Mouse (Mus musculus): Measurements from ENCODE around the gene Ly6g5c. TPM values are rescaled to one million over a fixed set of nuclear protein-coding genes. Genes with fewer than 3 reads are reported as not detected.

The Ly6g5c gene
- total and polyA plus RNA-seq, 3 experiments: not detected

- in situ Hi-C loops (cut with MboI; ENCODE audit: low pct_ligation_motif_present, low pct_unique_long_range_greater_than_20kb, low sequenced_read_pairs): no loop called here
- Histone ChIP-seq H3K27ac (ENCODE audit: insufficient read depth, low read depth) (no peak within 1 kb of the TSS), H3K9ac (ENCODE audit: insufficient read depth, low read depth) (no peak within 1 kb of the TSS), H3K27me3 (replicated peaks) (no peaks in the 10 kb centered on the region), H3K4me3 (replicated peaks in 1 of 3; ENCODE audit: low read depth in 2 of 3, low read length in 2 of 3, poor library complexity in 1 of 3) (no peak within 1 kb of the TSS), H3K79me2 (replicated peaks; ENCODE audit: control insufficient read depth, extremely low read depth, insufficient read depth, poor library complexity, severe bottlenecking) (no peaks in the 10 kb centered on the region), H3K9me3 (replicated peaks; ENCODE audit: low read length) (no peaks in the 10 kb centered on the region), H3K4me1 (ENCODE audit: control insufficient read depth in 1 of 2, insufficient read depth in 2 of 2) (peaks cover 14 to 22% of the 10 kb centered on the region in 2 experiments), H3K36me3 (replicated peaks in 1 of 2; ENCODE audit: control insufficient read depth in 1 of 2, insufficient read depth in 1 of 2, low read length in 1 of 2) (no peaks in the 10 kb centered on the region), H3K4me2 (ENCODE audit: insufficient read depth, low read depth, poor library complexity, severe bottlenecking) (no peak within 1 kb of the TSS)
- dilution Hi-C loops (cut with MboI; ENCODE audit: extremely low pct_ligation_motif_present, extremely low pct_unique_long_range_greater_than_20kb, low sequenced_read_pairs): no loop called here
- TF ChIP-seq CHD1 (IDR thresholded peaks at IDR 0.05; ENCODE audit: low read depth, low read length) (no peak), IRF4 (IDR thresholded peaks at IDR 0.05; ENCODE audit: low read depth, low read length) (no peak), EP300 (IDR thresholded peaks at IDR 0.05; ENCODE audit: low read length) (no peak), ELF1 (IDR thresholded peaks at IDR 0.05; ENCODE audit: low read depth, low read length) (no peak), ZKSCAN1 (IDR thresholded peaks at IDR 0.05; ENCODE audit: borderline replicate concordance, low read depth, low read length) (no peak), SMC3 (IDR thresholded peaks at IDR 0.05; ENCODE audit: low read depth, low read length) (no peak), ZC3H11A (IDR thresholded peaks at IDR 0.05; ENCODE audit: low read depth, low read length) (no peak), ZNF384 (IDR thresholded peaks at IDR 0.05; ENCODE audit: low read depth, low read length) (no peak), MAX (IDR thresholded peaks at IDR 0.05; ENCODE audit: low read length) (no peak), E2F4 (IDR thresholded peaks at IDR 0.05; ENCODE audit: insufficient replicate concordance, low read depth, low read length) (no peak), RCOR1 (conservative IDR thresholded peaks at IDR 0.05; ENCODE audit: low read depth, low read length) (no peak), TBP (conservative IDR thresholded peaks at IDR 0.05; ENCODE audit: low read depth, low read length) (no peak), USF1 (IDR thresholded peaks at IDR 0.05; ENCODE audit: low read depth, low read length) (no peak), NELFE (IDR thresholded peaks at IDR 0.05; ENCODE audit: low read depth, low read length) (no peak), JUN (IDR thresholded peaks at IDR 0.05; ENCODE audit: insufficient read depth, low read depth, low read length) (no peak), CHD2 (IDR thresholded peaks at IDR 0.05; ENCODE audit: low read length) (no peak), POLR2A (IDR thresholded peaks at IDR 0.05; ENCODE audit: low read depth, low read length) (no peak), JUND (conservative IDR thresholded peaks at IDR 0.05; ENCODE audit: low read depth, low read length) (no peak), SIN3A (IDR thresholded peaks at IDR 0.05; ENCODE audit: low read length) (no peak)
- no peak for DNase-seq (ENCODE audit: extremely low read depth)
Observed at GRCm38 (mm10) chr17:35077786-35078233, 30.3 kb upstream of the Ly6g5c start, which contains the start of gene Ly6g6d. Gene Ly6g6d (minus strand): TSS chr17:35078065.

- in situ Hi-C loops (cut with MboI; ENCODE audit: low pct_ligation_motif_present, low pct_unique_long_range_greater_than_20kb, low sequenced_read_pairs): no loop called here
- H3K27me3 ChIP-seq (replicated peaks): no peaks in the 10 kb centered on the region
- no peak overlapping the region for H3K4me3 ChIP-seq (replicated peaks in 1 of 3; ENCODE audit: low read depth in 2 of 3, low read length in 2 of 3, poor library complexity in 1 of 3)
- no peak overlapping the region for H3K4me2 ChIP-seq (ENCODE audit: insufficient read depth, low read depth, poor library complexity, severe bottlenecking)
- no peak overlapping the region for H3K9ac ChIP-seq (ENCODE audit: insufficient read depth, low read depth)
- H3K9me3 ChIP-seq (replicated peaks; ENCODE audit: low read length): no peaks in the 10 kb centered on the region
- H3K27ac ChIP-seq (ENCODE audit: insufficient read depth, low read depth): no peak overlapping the region
- H3K36me3 ChIP-seq (replicated peaks in 1 of 2; ENCODE audit: control insufficient read depth in 1 of 2, insufficient read depth in 1 of 2, low read length in 1 of 2): no peaks in the 10 kb centered on the region
- dilution Hi-C loops (cut with MboI; ENCODE audit: extremely low pct_ligation_motif_present, extremely low pct_unique_long_range_greater_than_20kb, low sequenced_read_pairs): no loop called here
- TF ChIP-seq MXI1 (IDR thresholded peaks at IDR 0.05; ENCODE audit: low read depth, low read length): no peak
- no peak for TF ChIP-seq E2F4 (IDR thresholded peaks at IDR 0.05; ENCODE audit: insufficient replicate concordance, low read depth, low read length)
- no peak for TF ChIP-seq CTCF (conservative IDR thresholded peaks at IDR 0.05 in 1 of 2, IDR thresholded peaks at IDR 0.05 in 1 of 2; ENCODE audit: low read depth in 2 of 2, low read length in 2 of 2)
- TF ChIP-seq MEF2A (IDR thresholded peaks at IDR 0.05; ENCODE audit: borderline replicate concordance, low read depth, low read length): no peak
- no peak for TF ChIP-seq GABPA (IDR thresholded peaks at IDR 0.05; ENCODE audit: insufficient replicate concordance, low read depth, low read length)
- TF ChIP-seq ZNF384 (IDR thresholded peaks at IDR 0.05; ENCODE audit: low read depth, low read length): no peak
- no peak for TF ChIP-seq USF1 (IDR thresholded peaks at IDR 0.05; ENCODE audit: low read depth, low read length)
- no peak for TF ChIP-seq EP300 (IDR thresholded peaks at IDR 0.05; ENCODE audit: low read length)
- no peaks in the 10 kb centered on the region for H3K79me2 ChIP-seq (replicated peaks; ENCODE audit: control insufficient read depth, extremely low read depth, insufficient read depth, poor library complexity, severe bottlenecking)
- peaks cover 17 to 22% of the 10 kb centered on the region in 2 experiments for H3K4me1 ChIP-seq (ENCODE audit: control insufficient read depth in 1 of 2, insufficient read depth in 2 of 2)
- DNase-seq (ENCODE audit: extremely low read depth): no peak
Observed at GRCm38 (mm10) chr17:35079778-35080177, 28.3 kb upstream of the Ly6g5c start.
